Comparison of ENCODE assay signal across 17 mouse cellular contexts in the genomic region with DNA sequence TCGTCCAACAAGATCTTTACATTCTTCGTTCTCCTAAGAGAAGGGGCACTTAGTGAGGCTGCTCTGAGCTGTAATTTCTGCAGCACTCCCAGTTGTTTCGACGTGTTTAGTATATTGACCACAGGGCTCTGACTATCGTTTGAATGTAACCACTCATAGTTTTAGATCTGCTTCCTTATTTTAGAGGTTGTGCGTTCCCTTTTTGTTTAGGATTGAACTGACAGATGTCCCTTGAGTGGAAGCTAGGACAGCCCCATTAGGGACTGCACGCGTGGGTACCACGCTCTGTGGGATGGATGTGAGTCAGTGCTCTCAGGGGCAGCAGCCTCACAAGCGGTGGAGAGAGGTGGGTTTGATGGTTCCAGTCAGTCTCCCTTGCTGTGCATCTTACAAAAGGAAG.
"Had no signal": no experiment of that assay in that cellular context is flagged by ENCODE, and none has a peak within 500 bp of the region (broad histone marks: within the 10 kb centered on the region; RNA-seq: fewer than 3 reads in every experiment).

No protein-coding gene starts in this region.

- DNase-seq: left cerebral cortex, postnatal 4 days; liver; liver, embryonic 13.5 days; liver, postnatal 0 days; lung, adult 18-20 months; lung, adult 2 months; lung, embryonic 14.5 days; lung, postnatal 10 days; lung, postnatal 14 days; lung, postnatal 36 days; lung, postnatal 4 days; midbrain, embryonic 14.5 days had no signal

- ATAC-seq: liver, embryonic 12.5 days; liver, postnatal 0 days; lung, postnatal 0 days; midbrain, embryonic 13.5 days; midbrain, embryonic 15.5 days; midbrain, embryonic 16.5 days had no signal
